Mouse (Mus musculus): ENCODE measurements around the gene Pidd1. TPM values are rescaled to one million over a fixed set of nuclear protein-coding genes. Genes with fewer than 3 reads are reported as not detected.

The Pidd1 gene
- polyA plus RNA-seq (2015; fragmentation: Nextera tagmentation; extraction: Ambion mirVana), result 7.3 and 8.0 TPM in 2 replicates

DNA sequence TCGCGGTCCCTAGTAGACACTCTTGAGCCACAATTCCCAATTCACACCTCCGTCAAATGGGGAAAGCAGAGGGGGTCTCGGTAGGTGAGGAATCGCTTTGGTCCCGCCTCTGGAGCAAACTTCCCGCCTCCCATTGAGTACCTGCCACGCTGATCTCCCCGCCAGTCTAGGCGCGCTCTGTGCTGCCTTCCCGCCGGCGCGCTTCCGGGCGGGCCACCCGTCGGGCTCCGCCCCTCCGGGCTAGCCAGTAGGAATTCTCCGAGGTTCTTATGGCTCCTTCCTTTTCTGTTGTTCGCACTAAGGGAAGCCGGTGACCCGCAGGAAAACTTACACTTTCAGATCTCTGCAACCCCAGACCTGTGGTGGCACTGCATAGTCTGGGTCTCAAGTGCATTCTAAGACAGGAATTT lies at the start of gene Pidd1:
Gene Pidd1, minus strand, starts transcription at position 198 of the 410 bp plus-strand sequence.
- Histone ChIP-seq H3K9ac (ENCODE audit: low read depth, low read length) (peak within 1 kb of the TSS; percentile 71), H3K27ac (ENCODE audit: low read length) (peak within 1 kb of the TSS; percentile 81), H3K36me3 (ENCODE audit: control insufficient read depth, insufficient read depth, low read length) (0 out of 2 replicates have a peak, but pooled peaks cover 2% of the 10 kb centered on the region), H3K4me3 (ENCODE audit: low read length) (peak within 1 kb of the TSS; percentile 64), H3K9me3 (ENCODE audit: control insufficient read depth, low read length) (no peaks in the 10 kb centered on the region), H3K4me2 (ENCODE audit: low read depth, low read length) (peak within 1 kb of the TSS; percentile 97), H3K4me1 (ENCODE audit: control insufficient read depth, insufficient read depth, low read length) (peaks cover 28% of the 10 kb centered on the region), H3K27me3 (replicated peaks; ENCODE audit: control insufficient read depth, insufficient read depth, low read length) (no peaks in the 10 kb centered on the region)
- WGBS, result 0% methylated on average over 25 of the region's 25 CpGs
- ATAC-seq, result peak; percentile 70

DNA sequence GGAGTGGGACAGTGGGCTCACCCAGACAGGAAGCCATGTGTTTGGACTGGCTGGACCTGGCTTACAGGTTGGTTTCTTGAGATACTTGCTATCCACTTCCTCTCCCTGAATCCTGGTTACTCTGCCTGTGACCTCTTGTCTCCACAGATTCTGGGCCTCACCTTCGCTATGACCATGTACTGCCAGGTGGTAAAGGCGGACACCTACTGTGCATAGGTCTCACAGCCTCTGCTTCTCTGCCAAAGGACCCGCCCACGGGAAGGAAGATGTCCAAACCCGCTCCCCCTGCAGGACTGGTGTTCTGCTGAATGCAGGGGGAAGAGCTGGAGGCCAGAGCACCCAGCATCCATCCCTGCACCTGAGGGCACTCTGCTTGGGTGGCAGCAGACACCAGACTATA lies 48.9 kb upstream of the Pidd1 start:
- H3K4me1 ChIP-seq (ENCODE audit: control insufficient read depth, insufficient read depth, low read length), result no peaks in the 10 kb centered on the region
- H3K4me2 ChIP-seq (ENCODE audit: low read depth, low read length), result no peak overlapping the region
- H3K36me3 ChIP-seq (ENCODE audit: control insufficient read depth, insufficient read depth, low read length), result peaks cover 5% of the 10 kb centered on the region; the same call in 1 of the 2 replicates
- no peaks in the 10 kb centered on the region for H3K27me3 ChIP-seq (replicated peaks; ENCODE audit: control insufficient read depth, insufficient read depth, low read length)
- H3K9me3 ChIP-seq (ENCODE audit: control insufficient read depth, low read length), result no peaks in the 10 kb centered on the region
- H3K9ac ChIP-seq (ENCODE audit: low read depth, low read length), result no peak overlapping the region
- 87% methylated on average over 5 of the region's 5 CpGs for WGBS
- H3K27ac ChIP-seq (ENCODE audit: low read length), result no peak overlapping the region
- no peak for ATAC-seq
- no peak overlapping the region for H3K4me3 ChIP-seq (ENCODE audit: low read length)

GRCm38 (mm10) chr7:141491151-141491550 lies 47.3 kb upstream of the Pidd1 start:
- WGBS, result 77% methylated on average over 2 of the region's 2 CpGs
- no peak overlapping the region for H3K9ac ChIP-seq (ENCODE audit: low read depth, low read length)
- H3K4me3 ChIP-seq (ENCODE audit: low read length), result no peak overlapping the region
- no peak overlapping the region for H3K27ac ChIP-seq (ENCODE audit: low read length)
- no peaks in the 10 kb centered on the region for H3K27me3 ChIP-seq (replicated peaks; ENCODE audit: control insufficient read depth, insufficient read depth, low read length)
- no peaks in the 10 kb centered on the region for H3K4me1 ChIP-seq (ENCODE audit: control insufficient read depth, insufficient read depth, low read length)
- no peaks in the 10 kb centered on the region for H3K9me3 ChIP-seq (ENCODE audit: control insufficient read depth, low read length)
- H3K36me3 ChIP-seq (ENCODE audit: control insufficient read depth, insufficient read depth, low read length), result peaks cover 5% of the 10 kb centered on the region; the same call in 1 of the 2 replicates
- H3K4me2 ChIP-seq (ENCODE audit: low read depth, low read length), result no peak overlapping the region
- ATAC-seq, result no peak

GRCm38 (mm10) chr7:141487141-141487540 lies 43.3 kb upstream of the Pidd1 start:
- peaks cover 7% of the 10 kb centered on the region for H3K4me1 ChIP-seq (ENCODE audit: control insufficient read depth, insufficient read depth, low read length)
- no peak overlapping the region for H3K9ac ChIP-seq (ENCODE audit: low read depth, low read length)
- 81% methylated on average over 7 of the region's 7 CpGs for WGBS
- H3K4me2 ChIP-seq (ENCODE audit: low read depth, low read length), result no peak overlapping the region
- no peaks in the 10 kb centered on the region for H3K9me3 ChIP-seq (ENCODE audit: control insufficient read depth, low read length)
- no peaks in the 10 kb centered on the region for H3K36me3 ChIP-seq (ENCODE audit: control insufficient read depth, insufficient read depth, low read length)
- no peak for ATAC-seq
- peaks cover 8% of the 10 kb centered on the region; the same call in 1 of the 2 replicates for H3K27me3 ChIP-seq (replicated peaks; ENCODE audit: control insufficient read depth, insufficient read depth, low read length)
- no peak overlapping the region for H3K27ac ChIP-seq (ENCODE audit: low read length)
- no peak overlapping the region for H3K4me3 ChIP-seq (ENCODE audit: low read length)

DNA sequence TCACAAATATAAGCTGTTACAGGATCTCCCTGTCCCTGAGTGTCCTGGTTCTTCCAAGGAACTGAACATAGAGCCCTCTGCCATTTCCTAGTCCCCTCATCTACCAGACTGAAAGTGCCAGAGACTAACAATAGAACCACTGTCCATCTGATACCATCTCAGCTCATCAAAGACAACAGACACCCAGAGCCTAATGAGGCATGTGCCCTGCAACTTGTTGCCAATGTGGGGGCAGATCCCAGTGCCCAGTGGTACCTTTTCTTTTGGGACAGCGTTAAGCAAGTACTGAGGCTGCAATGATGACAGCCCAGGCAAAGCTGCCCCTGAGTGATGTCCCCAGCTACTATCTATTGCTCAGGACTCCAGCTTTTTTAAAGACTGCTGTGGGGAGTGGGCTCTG lies 42.4 kb upstream of the Pidd1 start:
- ATAC-seq, result no peak
- Histone ChIP-seq H3K27ac (ENCODE audit: low read length) (no peak overlapping the region), H3K4me3 (ENCODE audit: low read length) (no peak overlapping the region), H3K4me1 (ENCODE audit: control insufficient read depth, insufficient read depth, low read length) (peaks cover 16% of the 10 kb centered on the region), H3K9me3 (ENCODE audit: control insufficient read depth, low read length) (no peaks in the 10 kb centered on the region), H3K27me3 (replicated peaks; ENCODE audit: control insufficient read depth, insufficient read depth, low read length) (peaks cover 14% of the 10 kb centered on the region; the same call in 1 of the 2 replicates), H3K4me2 (ENCODE audit: low read depth, low read length) (no peak overlapping the region), H3K36me3 (ENCODE audit: control insufficient read depth, insufficient read depth, low read length) (no peaks in the 10 kb centered on the region), H3K9ac (ENCODE audit: low read depth, low read length) (no peak overlapping the region)
- 100% methylated on average over 1 of the region's 1 CpGs for WGBS

DNA sequence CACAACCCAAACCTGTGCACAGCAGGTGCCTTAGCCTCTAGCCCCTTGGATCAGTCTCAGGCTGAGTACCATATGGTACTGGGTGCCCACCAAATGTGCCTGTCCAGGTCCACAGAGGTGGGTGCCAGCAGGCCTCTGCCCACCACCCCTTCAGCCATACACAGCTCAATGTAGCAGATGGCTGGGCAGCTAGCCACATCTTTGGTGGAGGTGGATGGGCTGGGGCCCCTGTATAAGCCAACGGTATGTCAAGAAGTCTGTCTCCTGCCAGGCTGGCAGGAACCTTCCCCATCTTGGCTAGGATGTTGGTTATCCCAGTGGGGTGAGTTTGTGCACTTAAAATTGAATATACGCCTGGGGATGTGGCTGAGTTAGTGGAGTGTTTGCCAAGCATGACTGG lies 41.8 kb upstream of the Pidd1 start:
- Histone ChIP-seq H3K4me2 (ENCODE audit: low read depth, low read length) (no peak overlapping the region), H3K9me3 (ENCODE audit: control insufficient read depth, low read length) (no peaks in the 10 kb centered on the region), H3K27ac (ENCODE audit: low read length) (no peak overlapping the region), H3K4me3 (ENCODE audit: low read length) (no peak overlapping the region), H3K27me3 (replicated peaks; ENCODE audit: control insufficient read depth, insufficient read depth, low read length) (peaks cover 18% of the 10 kb centered on the region; the same call in 1 of the 2 replicates), H3K36me3 (ENCODE audit: control insufficient read depth, insufficient read depth, low read length) (no peaks in the 10 kb centered on the region), H3K9ac (ENCODE audit: low read depth, low read length) (no peak overlapping the region), H3K4me1 (ENCODE audit: control insufficient read depth, insufficient read depth, low read length) (peaks cover 20% of the 10 kb centered on the region)
- 86% methylated on average over 2 of the region's 2 CpGs for WGBS
- no peak for ATAC-seq

DNA sequence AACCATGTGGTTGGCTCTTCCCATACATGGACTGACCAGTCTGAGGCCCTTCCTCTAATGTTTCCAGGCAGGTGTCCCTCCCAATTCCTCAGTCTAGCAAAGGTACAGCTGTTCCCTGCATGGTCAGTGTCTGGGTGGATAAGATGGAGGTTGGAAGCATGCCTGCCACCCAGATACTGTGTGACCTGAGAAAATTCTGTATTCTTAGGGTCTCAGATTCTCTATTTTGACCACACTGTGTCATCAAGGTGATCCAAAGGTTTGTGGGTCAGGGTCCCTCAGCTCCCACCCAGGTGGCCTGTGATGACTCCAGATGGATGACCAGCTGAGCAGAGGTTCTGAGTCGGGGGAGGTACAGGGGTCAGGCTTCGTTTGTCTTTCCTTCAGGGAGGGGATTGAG lies 41.4 kb upstream of the Pidd1 start:
- Histone ChIP-seq H3K27me3 (replicated peaks; ENCODE audit: control insufficient read depth, insufficient read depth, low read length) (peaks cover 18% of the 10 kb centered on the region; the same call in 1 of the 2 replicates), H3K4me1 (ENCODE audit: control insufficient read depth, insufficient read depth, low read length) (peaks cover 20% of the 10 kb centered on the region), H3K4me3 (ENCODE audit: low read length) (no peak overlapping the region), H3K4me2 (ENCODE audit: low read depth, low read length) (no peak overlapping the region), H3K27ac (ENCODE audit: low read length) (no peak overlapping the region), H3K9me3 (ENCODE audit: control insufficient read depth, low read length) (no peaks in the 10 kb centered on the region), H3K9ac (ENCODE audit: low read depth, low read length) (no peak overlapping the region), H3K36me3 (ENCODE audit: control insufficient read depth, insufficient read depth, low read length) (no peaks in the 10 kb centered on the region)
- ATAC-seq, result no peak
- 58% methylated on average over 2 of the region's 2 CpGs for WGBS

- Histone ChIP-seq H3K27me3 (replicated peaks; ENCODE audit: control insufficient read depth, insufficient read depth, low read length) (peaks cover 18% of the 10 kb centered on the region; the same call in 1 of the 2 replicates), H3K4me3 (ENCODE audit: low read length) (no peak overlapping the region), H3K9ac (ENCODE audit: low read depth, low read length) (no peak overlapping the region), H3K4me1 (ENCODE audit: control insufficient read depth, insufficient read depth, low read length) (peaks cover 20% of the 10 kb centered on the region), H3K9me3 (ENCODE audit: control insufficient read depth, low read length) (no peaks in the 10 kb centered on the region), H3K4me2 (ENCODE audit: low read depth, low read length) (no peak overlapping the region), H3K27ac (ENCODE audit: low read length) (no peak overlapping the region), H3K36me3 (ENCODE audit: control insufficient read depth, insufficient read depth, low read length) (no peaks in the 10 kb centered on the region)
- WGBS, result 71% methylated on average over 5 of the region's 5 CpGs
- no peak for ATAC-seq
Observed at GRCm38 (mm10) chr7:141484186-141485120, 40.6 kb upstream of the Pidd1 start.

- Histone ChIP-seq H3K36me3 (ENCODE audit: control insufficient read depth, insufficient read depth, low read length) (no peaks in the 10 kb centered on the region), H3K27me3 (replicated peaks; ENCODE audit: control insufficient read depth, insufficient read depth, low read length) (peaks cover 18% of the 10 kb centered on the region; the same call in 1 of the 2 replicates), H3K9me3 (ENCODE audit: control insufficient read depth, low read length) (no peaks in the 10 kb centered on the region), H3K9ac (ENCODE audit: low read depth, low read length) (no peak overlapping the region), H3K4me3 (ENCODE audit: low read length) (no peak overlapping the region), H3K4me2 (ENCODE audit: low read depth, low read length) (no peak overlapping the region), H3K27ac (ENCODE audit: low read length) (no peak overlapping the region), H3K4me1 (ENCODE audit: control insufficient read depth, insufficient read depth, low read length) (peaks cover 24% of the 10 kb centered on the region)
- ATAC-seq, result no peak
- WGBS, result 69% methylated on average over 6 of the region's 6 CpGs
Observed at GRCm38 (mm10) chr7:141483114-141483653, 39.4 kb upstream of the Pidd1 start.

Data from intestine, embryonic 16.5 days (tissue).